Mouse (Mus musculus): ENCODE measurements around the gene Gm14139. TPM values are rescaled to one million over a fixed set of nuclear protein-coding genes. Genes with fewer than 3 reads are reported as not detected.

Gene Gm14139
- polyA plus RNA-seq (2015; fragmentation: Nextera tagmentation; extraction: Ambion mirVana) = not detected in 2 replicates

GRCm38 (mm10) chr2:150181570-150181999 is at the start of gene Gm14139:
Gene Gm14139 (plus strand): TSS chr2:150181755.

GRCm38 (mm10) chr2:150136435-150136897 is 45.1 kb upstream of the Gm14139 start, which contains the start of gene Zfp120:
Gene Zfp120 (minus strand): TSS chr2:150136708.

GRCm38 (mm10) chr2:150179579-150179978 is 2.0 kb upstream of the Gm14139 start, which contains the start of gene Gm10770:
Gene Gm10770 (minus strand): TSS chr2:150179679.

GRCm38 (mm10) chr2:150217600-150218362 is 36.2 kb downstream of the Gm14139 start, which contains the start of gene Zfp937:
Gene Zfp937 (plus strand): TSS chr2:150218073.

Other genes starting within 250 kb of the Gm14139 start
- 5.7 and 6.1 TPM in 2 replicates for gene Zfp120, start 45.0 kb upstream of the Gm14139 start, polyA plus RNA-seq (2015; fragmentation: Nextera tagmentation; extraction: Ambion mirVana)
- not detected in 2 replicates for gene Gm10770, start 2.1 kb upstream of the Gm14139 start, polyA plus RNA-seq (2015; fragmentation: Nextera tagmentation; extraction: Ambion mirVana)
- gene Zfp937, start 36.3 kb downstream of the Gm14139 start, polyA plus RNA-seq (2015; fragmentation: Nextera tagmentation; extraction: Ambion mirVana) = 2.2 and 3.0 TPM in 2 replicates
- 2.2 and 2.3 TPM in 2 replicates for gene Gm21994, start 73.8 kb downstream of the Gm14139 start, polyA plus RNA-seq (2015; fragmentation: Nextera tagmentation; extraction: Ambion mirVana)
- not detected in 2 replicates for gene Gm14124, start 75.8 kb downstream of the Gm14139 start, polyA plus RNA-seq (2015; fragmentation: Nextera tagmentation; extraction: Ambion mirVana)
- 1.3 and 1.4 TPM in 2 replicates for gene Gm10130, start 141.9 kb downstream of the Gm14139 start, polyA plus RNA-seq (2015; fragmentation: Nextera tagmentation; extraction: Ambion mirVana)
- gene 3300002I08Rik, start 181.0 kb downstream of the Gm14139 start, polyA plus RNA-seq (2015; fragmentation: Nextera tagmentation; extraction: Ambion mirVana) = 2.3 and 3.3 TPM in 2 replicates

Measured in skeletal muscle tissue, postnatal 0 days (tissue).